Mouse (Mus musculus) liver, embryonic 14.5 days (tissue): ENCODE results near the gene Stk38. TPM values are rescaled to one million over a fixed set of nuclear protein-coding genes. Genes with fewer than 3 reads are reported as not detected.

ENCODE experiments used
- ATAC-seq: fragments of 200-750 bp; cut with Nextera tagmentation; 2 replicates; pipeline ENCODE4 v1.8.0; 2017; ENCODE audit warnings: moderate number of reproducible peaks, mild to moderate bottlenecking, moderate library complexity; ENCODE audit not compliant: insufficient read depth
- DNase-seq, 3 experiments: peaks; one replicate each; pipeline ENCODE4 v3.0.0-alpha.2; 2012 to 2013; ENCODE audit warnings: low read depth in 3 of 3, low spot score in 3 of 3
- H3K27ac ChIP-seq: fragments of 300-500 bp; sonication (generic); 2 replicates; pipeline ENCODE4 v1.5.1; 2014; ENCODE audit warnings: moderate library complexity, mild to moderate bottlenecking, control low read depth, inconsistent platforms
- H3K27me3 ChIP-seq: fragments of 300-500 bp; sonication (generic); 2 replicates; pipeline ENCODE4 v1.6.1; 2014; ENCODE audit warnings: mild to moderate bottlenecking, low read length, moderate library complexity; ENCODE audit not compliant: control insufficient read depth, insufficient read depth
- H3K36me3 ChIP-seq: fragments of 300-500 bp; sonication (generic); replicated peaks from 2 replicates; pipeline ENCODE4 v1.6.1; 2014; ENCODE audit warnings: low read depth; ENCODE audit not compliant: control insufficient read depth, insufficient read depth
- H3K4me1 ChIP-seq, 2 experiments: fragments of 200-500 bp in 1 of 2; fragments of 300-500 bp in 1 of 2; sonication (generic) in 1 of 2; replicated peaks; 2 replicates each; pipeline ENCODE4 v1.6.1; 2012 to 2014; ENCODE audit warnings: antibody characterized with exemption in 1 of 2, inconsistent platforms in 1 of 2, low read length in 1 of 2; ENCODE audit not compliant: control insufficient read depth in 2 of 2, insufficient read depth in 2 of 2
- H3K4me2 ChIP-seq: fragments of 300-500 bp; sonication (generic); 2 replicates; pipeline ENCODE4 v1.6.1; 2014; ENCODE audit warnings: low read depth, mild to moderate bottlenecking, control low read depth, moderate library complexity
- H3K4me3 ChIP-seq, 2 experiments: fragments of 200-500 bp in 1 of 2; fragments of 300-500 bp in 1 of 2; sonication (generic) in 1 of 2; 2 replicates each; pipeline ENCODE4 v1.5.1; 2012 to 2014; ENCODE audit warnings: low read depth in 2 of 2, low read length in 2 of 2, mild to moderate bottlenecking in 2 of 2, control low read depth in 1 of 2, inconsistent platforms in 1 of 2, moderate library complexity in 1 of 2; ENCODE audit not compliant: insufficient read depth in 1 of 2
- H3K9ac ChIP-seq: fragments of 300-500 bp; sonication (generic); replicated peaks from 2 replicates; pipeline ENCODE4 v1.6.1; 2014; ENCODE audit warnings: mild to moderate bottlenecking, control low read depth, moderate library complexity
- H3K9me3 ChIP-seq: fragments of 300-500 bp; sonication (generic); 2 replicates; pipeline ENCODE4 v1.6.1; 2016; ENCODE audit warnings: low read length, mixed read lengths; ENCODE audit not compliant: control insufficient read depth
- CTCF ChIP-seq: IDR thresholded peaks from 2 replicates; pipeline ENCODE4 v1.5.1; 2016; ENCODE audit warnings: antibody characterized with exemption, low read depth, control low read depth
- EP300 ChIP-seq: IDR thresholded peaks from 2 replicates; pipeline ENCODE4 v1.6.1; 2016; ENCODE audit warnings: antibody characterized with exemption, low read depth
- WGBS: fragments of 180-500 bp; shearing (Covaris S2); extraction: QIAGEN DNeasy Blood & Tissue Kit; methylation state at CpG from one replicate; pipeline ENCODE4 v1.1.7; 2014; ENCODE audit not compliant: insufficient replicate concordance; 5-methylcytosine and 5-hydroxymethylcytosine counted together
- polyA plus RNA-seq, 2 experiments: library from polyadenylated mRNA; depleted of rRNA in 1 of 2; stranded (reverse) in 1 of 2; unstranded in 1 of 2; fragments of >200 nt; fragmentation: Nextera tagmentation in 1 of 2; extraction: Ambion mirVana in 1 of 2; gene quantifications; 2 replicates each; pipeline versions ENCODE4 v1.2.1 to v1.2.3; 2012 to 2014

Gene Stk38
- polyA plus RNA-seq, 2 experiments = 29.2 to 31.8 TPM

DNA sequence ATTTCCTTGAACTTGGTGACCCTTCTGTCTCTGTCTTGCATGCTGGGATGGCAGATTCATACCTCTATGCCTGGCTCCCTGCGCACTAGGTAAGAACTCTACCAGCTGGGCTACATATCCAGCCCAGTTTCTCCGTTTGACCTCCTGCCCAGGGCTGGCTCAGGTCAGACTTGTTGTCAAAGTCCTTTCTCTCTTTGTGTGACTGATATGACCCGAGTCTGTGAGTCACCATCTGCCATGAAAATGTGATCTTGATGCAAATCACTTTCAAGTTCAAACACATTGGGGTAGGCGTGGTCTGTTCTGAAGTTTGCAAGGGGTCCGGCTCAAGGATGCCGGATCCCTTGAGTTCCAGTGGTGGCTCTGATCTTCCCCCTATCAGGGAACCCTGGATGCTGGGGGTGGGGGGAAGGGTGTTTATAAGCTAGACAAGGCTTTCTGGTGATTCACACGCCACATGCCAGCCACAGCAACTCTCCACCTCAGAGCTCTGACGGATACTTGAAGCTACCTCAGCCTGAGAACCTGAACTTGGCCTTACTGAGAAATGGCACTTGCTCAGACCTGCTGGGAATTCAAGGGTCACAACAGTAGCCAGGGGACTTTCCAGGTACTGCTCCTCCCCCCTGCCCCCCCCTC is 82.7 kb downstream of the Stk38 start:
- DNase-seq = no peak

DNA sequence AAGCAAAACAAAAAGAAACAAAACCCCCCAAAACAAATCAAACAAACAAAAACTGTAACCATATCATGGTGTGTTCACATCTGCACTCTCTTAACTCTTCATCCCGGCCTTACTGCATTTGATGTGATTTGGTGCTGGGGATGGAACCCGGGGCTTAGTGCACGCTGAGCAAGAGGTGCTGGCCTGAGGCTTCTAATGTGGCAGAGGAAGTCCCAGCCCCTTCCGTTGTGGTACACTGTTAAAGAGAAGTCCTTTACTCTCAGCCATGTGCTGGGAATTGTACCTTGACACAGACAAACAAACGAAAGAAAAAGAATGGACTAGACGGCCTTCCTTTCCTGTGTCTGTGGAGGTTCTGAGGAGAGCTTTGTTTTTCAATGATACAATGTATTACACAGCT is 85.7 kb downstream of the Stk38 start:
- Histone ChIP-seq H3K27ac (no peak overlapping the region), H3K9ac (no peak overlapping the region), H3K36me3 (no peaks in the 10 kb centered on the region), H3K4me2 (no peak overlapping the region), H3K4me1 (peaks cover 0 to 10% of the 10 kb centered on the region in 2 experiments; a peak in 3 of 4 replicates), H3K9me3 (no peaks in the 10 kb centered on the region), H3K27me3 (no peaks in the 10 kb centered on the region), H3K4me3 (no peak overlapping the region)
- DNase-seq = no peak
- no peak for TF ChIP-seq CTCF
- WGBS = 9% methylated on average over 6 of the region's 6 CpGs
- no peak for ATAC-seq

More for the DNA sequence above, 82.7 kb downstream of the Stk38 start:
- no peak overlapping the region for H3K9ac ChIP-seq
- H3K36me3 ChIP-seq = no peaks in the 10 kb centered on the region
- no peaks in the 10 kb centered on the region for H3K27me3 ChIP-seq
- no peak for ATAC-seq
- H3K4me1 ChIP-seq = peaks cover 9 to 23% of the 10 kb centered on the region in 2 experiments
- no peak overlapping the region for H3K27ac ChIP-seq
- no peaks in the 10 kb centered on the region for H3K9me3 ChIP-seq
- no peak overlapping the region for H3K4me2 ChIP-seq
- 74% methylated on average over 8 of the region's 8 CpGs for WGBS
- TF ChIP-seq EP300 (no peak), CTCF (no peak)
- H3K4me3 ChIP-seq = no peak overlapping the region

DNA sequence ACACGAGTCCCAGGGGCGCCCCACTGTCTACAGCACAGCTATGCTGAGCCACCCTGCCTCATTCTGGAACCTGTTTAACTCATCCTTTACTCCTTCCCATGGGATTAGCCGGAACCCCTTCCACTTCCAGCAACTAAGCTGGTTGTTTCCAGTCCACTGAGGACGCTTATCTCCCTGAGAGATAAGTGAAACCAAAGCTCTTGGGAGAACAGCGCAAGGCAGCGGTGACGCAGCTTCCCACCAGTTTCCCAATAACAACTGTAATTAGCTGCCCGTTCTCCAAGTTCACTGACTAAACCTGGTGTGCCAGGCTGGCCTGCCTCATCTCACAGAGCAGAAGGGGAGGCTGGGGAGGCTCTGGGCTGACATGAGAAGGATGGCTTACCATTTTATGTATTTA is 86.7 kb downstream of the Stk38 start:
- no peaks in the 10 kb centered on the region for H3K36me3 ChIP-seq
- no peaks in the 10 kb centered on the region for H3K27me3 ChIP-seq
- H3K4me2 ChIP-seq = no peak overlapping the region
- H3K9me3 ChIP-seq = no peaks in the 10 kb centered on the region
- WGBS = 47% methylated on average over 8 of the region's 8 CpGs
- H3K27ac ChIP-seq = no peak overlapping the region
- peaks cover 0 to 6% of the 10 kb centered on the region in 2 experiments; a peak in 1 of 4 replicates for H3K4me1 ChIP-seq
- DNase-seq (no peak), ATAC-seq (no peak)
- no peak overlapping the region for H3K9ac ChIP-seq
- H3K4me3 ChIP-seq = no peak overlapping the region
- no peak for TF ChIP-seq EP300
- TF ChIP-seq CTCF = no peak

Other genes with a start within 250 kb of the Stk38 start
- 1.5 and 1.6 TPM in 2 replicates for gene Mapk13, start 238.7 kb downstream of the Stk38 start, polyA plus RNA-seq (2012; rRNA removed)
- gene Mapk13, start 238.7 kb downstream of the Stk38 start, polyA plus RNA-seq (2014; fragmentation: Nextera tagmentation; extraction: Ambion mirVana) = 1.5 and 1.6 TPM in 2 replicates
- 95.9 and 98.3 TPM in 2 replicates for gene Brpf3, start 206.9 kb downstream of the Stk38 start, polyA plus RNA-seq (2012; rRNA removed)
- gene Brpf3, start 206.9 kb downstream of the Stk38 start, polyA plus RNA-seq (2014; fragmentation: Nextera tagmentation; extraction: Ambion mirVana) = 48.6 and 66.8 TPM in 2 replicates
- 0.01 and 0.02 TPM in 2 replicates for gene Pnpla1, start 149.6 kb downstream of the Stk38 start, polyA plus RNA-seq (2012; rRNA removed)
- gene Pnpla1, start 149.6 kb downstream of the Stk38 start, polyA plus RNA-seq (2014; fragmentation: Nextera tagmentation; extraction: Ambion mirVana) = 0.04 TPM in 1 of 2 replicates, not detected in the other
- gene 4930539E08Rik, start 92.7 kb downstream of the Stk38 start, polyA plus RNA-seq (2012; rRNA removed) = 0.06 TPM in 2 replicates
- 0.03 and 0.14 TPM in 2 replicates for gene 4930539E08Rik, start 92.7 kb downstream of the Stk38 start, polyA plus RNA-seq (2014; fragmentation: Nextera tagmentation; extraction: Ambion mirVana)
- gene Pxt1, start 64.2 kb downstream of the Stk38 start, polyA plus RNA-seq (2012; rRNA removed) = 0.23 and 0.32 TPM in 2 replicates
- gene Pxt1, start 64.2 kb downstream of the Stk38 start, polyA plus RNA-seq (2014; fragmentation: Nextera tagmentation; extraction: Ambion mirVana) = 0.14 and 0.45 TPM in 2 replicates
- gene Kctd20, start 56.0 kb downstream of the Stk38 start, polyA plus RNA-seq (2012; rRNA removed) = 22.7 and 30.4 TPM in 2 replicates
- gene Kctd20, start 56.0 kb downstream of the Stk38 start, polyA plus RNA-seq (2014; fragmentation: Nextera tagmentation; extraction: Ambion mirVana) = 53.9 and 55.3 TPM in 2 replicates
- 91.1 and 123 TPM in 2 replicates for gene Srsf3, start 24.6 kb upstream of the Stk38 start, polyA plus RNA-seq (2012; rRNA removed)
- gene Srsf3, start 24.6 kb upstream of the Stk38 start, polyA plus RNA-seq (2014; fragmentation: Nextera tagmentation; extraction: Ambion mirVana) = 269 and 272 TPM in 2 replicates
- 2.6 and 3.0 TPM in 2 replicates for gene Cdkn1a, start 83.0 kb upstream of the Stk38 start, polyA plus RNA-seq (2012; rRNA removed)
- gene Cdkn1a, start 83.0 kb upstream of the Stk38 start, polyA plus RNA-seq (2014; fragmentation: Nextera tagmentation; extraction: Ambion mirVana) = 6.5 and 7.0 TPM in 2 replicates
- gene Rab44, start 106.2 kb upstream of the Stk38 start, polyA plus RNA-seq (2012; rRNA removed) = 11.5 and 12.8 TPM in 2 replicates
- gene Rab44, start 106.2 kb upstream of the Stk38 start, polyA plus RNA-seq (2014; fragmentation: Nextera tagmentation; extraction: Ambion mirVana) = 3.7 and 4.1 TPM in 2 replicates
- 0.06 and 0.12 TPM in 2 replicates for gene Cpne5, start 230.2 kb upstream of the Stk38 start, polyA plus RNA-seq (2012; rRNA removed)
- gene Cpne5, start 230.2 kb upstream of the Stk38 start, polyA plus RNA-seq (2014; fragmentation: Nextera tagmentation; extraction: Ambion mirVana) = 0.16 and 0.28 TPM in 2 replicates